Mouse (Mus musculus): ENCODE results near the gene Ahcyl1. TPM values are rescaled to one million over a fixed set of nuclear protein-coding genes. Genes with fewer than 3 reads are reported as not detected.
"Not testable (repeated sequence)": the region's sequence is repeated elsewhere in the genome, so short reads cannot be mapped to it uniquely, and the experiment has no call there.

The Ahcyl1 gene
- total RNA-seq, 2 experiments from 2014 or later = 305 to 328 TPM

DNA sequence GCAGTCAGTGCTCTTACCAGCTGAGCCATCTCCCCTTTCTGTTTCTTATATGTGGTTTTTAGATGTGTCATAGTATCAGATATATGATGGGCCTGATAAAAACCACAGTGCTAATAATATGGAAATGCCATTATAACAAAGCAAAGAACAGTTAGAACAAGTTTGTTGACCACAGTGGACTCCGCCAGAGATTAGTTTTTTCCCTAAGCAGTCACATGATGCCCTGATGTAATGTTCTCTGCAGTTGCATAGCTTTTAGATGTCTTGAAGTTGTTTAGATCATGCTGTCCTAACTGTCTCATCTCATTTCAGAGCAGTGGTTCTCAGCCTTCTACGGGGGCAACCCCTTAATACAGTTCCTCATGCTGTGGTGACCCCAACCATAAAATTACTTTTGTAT is 40.2 kb downstream of the Ahcyl1 start:
- no peak for DNase-seq (ENCODE audit: low spot score in 2 of 2)

DNA sequence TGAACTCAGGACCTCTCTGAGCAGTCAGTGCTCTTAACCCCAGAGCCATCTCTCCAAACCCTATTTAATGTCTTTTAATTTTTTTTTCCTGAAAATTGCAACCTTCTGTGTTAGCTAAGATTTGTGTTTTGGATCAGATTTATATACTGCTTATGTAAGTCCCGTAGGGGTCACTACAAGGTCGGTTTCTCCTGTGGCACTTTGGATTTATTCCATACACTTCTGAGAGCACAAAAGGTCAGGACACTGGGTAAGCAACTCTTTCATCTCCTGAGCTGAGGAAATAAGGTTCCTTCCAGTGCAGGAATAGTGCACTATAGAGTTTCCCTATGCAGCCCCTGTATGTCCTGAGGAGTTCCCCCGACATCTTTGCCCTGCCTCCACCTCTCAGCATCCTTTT is 40.9 kb downstream of the Ahcyl1 start:
- DNase-seq (ENCODE audit: low spot score in 2 of 2) = no peak

DNA sequence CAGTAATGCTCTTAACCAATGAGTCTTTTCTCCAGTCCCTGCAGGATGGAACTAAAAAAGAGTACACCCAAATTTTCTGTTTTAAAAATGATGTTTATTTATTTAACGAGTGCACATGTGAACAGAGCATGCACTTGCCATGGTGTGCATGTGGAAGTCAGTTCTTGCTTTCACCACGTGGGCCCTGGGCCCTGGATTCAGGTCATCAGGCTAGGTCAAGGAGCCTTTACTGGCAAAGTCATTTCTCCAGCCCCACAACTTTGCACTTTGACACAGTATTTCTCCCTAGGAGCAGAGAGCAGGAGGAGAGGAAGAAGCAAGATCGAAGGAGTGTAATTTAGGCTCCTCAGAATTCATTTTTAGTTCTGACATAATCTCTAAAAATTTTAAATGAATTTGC is 41.5 kb downstream of the Ahcyl1 start:
- no peak for DNase-seq (ENCODE audit: low spot score in 2 of 2)

DNA sequence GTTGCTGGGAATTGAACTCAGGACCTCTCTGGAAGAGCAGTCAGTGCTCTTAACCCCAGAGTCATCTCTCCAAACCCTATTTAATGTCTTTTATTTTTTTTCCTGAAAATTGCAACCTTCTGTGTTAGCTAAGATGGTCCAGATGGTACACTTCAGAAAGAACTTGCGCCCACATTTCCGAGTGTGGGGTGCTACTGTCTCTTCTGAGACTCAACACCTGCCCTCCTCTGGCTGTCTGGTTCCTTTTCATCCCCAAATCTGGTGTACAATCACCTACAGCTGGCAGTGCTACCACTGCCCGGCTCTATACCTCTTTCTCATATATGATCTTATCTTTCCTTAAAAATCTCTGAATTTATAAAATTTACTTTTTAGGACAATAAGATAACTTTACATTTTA is 43.4 kb downstream of the Ahcyl1 start:
- no peak for DNase-seq (ENCODE audit: low spot score in 2 of 2)

DNA sequence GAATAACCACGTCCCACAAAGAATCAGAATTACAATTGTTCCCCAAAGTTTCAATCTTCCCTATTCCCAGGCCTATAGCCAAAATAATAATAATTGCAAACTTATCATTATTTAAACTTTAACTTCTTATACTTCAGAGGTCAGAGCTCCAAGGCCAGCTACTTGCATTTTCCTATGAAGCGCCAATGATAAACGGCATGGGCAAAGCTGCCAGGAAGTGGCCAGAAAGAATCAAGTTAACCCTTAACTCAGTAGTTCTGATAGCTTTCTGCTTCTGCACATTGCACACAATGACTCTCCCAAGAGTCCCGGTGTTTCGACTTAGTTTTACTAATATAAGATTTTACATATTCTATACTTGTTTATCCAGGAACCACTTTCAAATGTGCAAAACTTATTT is 46.1 kb downstream of the Ahcyl1 start:
- DNase-seq (ENCODE audit: low spot score in 2 of 2) = not testable (repeated sequence)

DNA sequence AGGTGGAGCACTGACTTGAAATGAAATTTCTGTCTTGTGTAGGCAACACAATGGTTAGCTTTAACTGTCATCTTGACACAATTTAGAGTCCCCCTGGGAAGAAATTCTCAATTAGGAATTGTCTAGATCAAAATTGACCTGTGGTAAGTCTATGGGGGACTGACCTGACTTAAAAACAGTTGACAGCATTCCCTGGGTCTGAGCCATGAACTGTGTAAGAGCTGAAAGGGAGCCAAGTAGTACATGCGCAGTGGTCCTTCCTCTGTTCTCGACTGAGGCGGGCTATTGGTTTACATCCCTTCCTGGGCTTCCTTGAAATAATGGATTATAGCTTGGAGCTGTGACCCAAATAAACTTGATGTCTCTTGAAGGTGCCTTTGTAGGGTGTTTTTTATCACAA is 49.4 kb downstream of the Ahcyl1 start:
- no peak for DNase-seq (ENCODE audit: low spot score in 2 of 2)

DNA sequence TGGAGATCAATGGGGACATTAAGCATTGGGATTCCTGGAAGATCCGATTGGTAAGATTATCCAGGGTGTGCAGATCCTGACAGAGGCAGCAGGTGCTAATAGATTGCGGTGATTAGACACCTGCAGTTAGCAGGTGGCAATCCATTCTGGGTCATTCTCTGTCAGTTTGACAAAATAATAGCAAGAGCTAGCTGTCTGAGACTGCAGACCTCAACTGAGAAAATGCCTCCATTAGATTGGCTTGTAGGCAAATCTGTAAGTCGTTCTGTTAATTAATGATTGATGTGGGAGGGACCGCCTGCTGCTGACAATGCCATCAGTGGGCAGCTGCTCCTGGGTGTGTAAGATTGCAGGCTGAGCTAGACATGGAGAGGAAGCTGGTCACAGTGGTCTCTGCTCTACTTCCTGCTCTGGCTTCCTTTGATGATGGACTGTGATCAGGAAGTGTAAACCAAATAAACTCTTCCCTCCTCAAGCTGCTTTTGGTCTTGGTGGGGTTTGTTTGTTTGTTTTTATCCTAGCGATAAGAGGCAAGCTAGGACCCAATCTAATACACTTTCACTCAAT is 58.7 kb downstream of the Ahcyl1 start:
- no peak for DNase-seq (ENCODE audit: low spot score in 2 of 2)

DNA sequence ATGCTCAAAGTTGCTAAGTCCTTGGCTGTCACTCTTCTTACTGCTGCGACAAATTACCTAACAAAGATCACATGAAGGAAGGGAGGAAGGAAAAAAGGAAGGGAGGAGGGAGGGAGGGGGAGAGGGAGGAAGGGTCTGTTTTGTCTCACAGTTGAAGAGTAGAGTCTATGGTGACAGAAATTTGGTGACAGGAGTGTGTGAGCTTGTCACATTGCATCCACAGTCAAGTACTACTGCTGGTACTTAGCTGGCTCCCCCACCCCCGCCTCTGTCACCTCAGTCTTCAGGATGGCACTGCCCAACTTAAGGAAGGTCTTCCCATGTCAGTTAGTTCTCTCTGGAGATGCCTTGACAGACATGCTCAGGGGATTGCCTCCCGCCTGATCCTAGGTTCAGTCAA is 60.1 kb downstream of the Ahcyl1 start:
- no peak for DNase-seq (ENCODE audit: low spot score in 2 of 2)

DNA sequence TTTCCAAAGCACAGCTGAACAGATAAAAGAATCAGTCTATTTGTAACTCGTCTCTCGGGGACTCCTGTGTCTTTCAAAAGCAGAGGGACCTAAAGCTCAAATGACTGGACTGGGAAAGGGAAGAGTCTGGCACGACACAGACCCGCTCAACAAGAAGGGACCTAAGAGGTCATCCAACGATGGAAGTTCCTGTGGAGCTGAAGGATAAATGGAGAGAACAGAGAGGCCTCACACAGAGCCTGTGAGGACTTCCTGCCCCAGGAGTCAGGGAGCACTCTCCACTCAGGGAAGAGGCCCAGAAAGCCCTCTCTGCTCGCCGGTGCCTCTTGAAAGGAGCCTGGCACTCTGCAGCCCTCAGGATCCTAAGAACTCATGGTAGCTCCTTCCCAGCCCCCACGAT is 60.5 kb downstream of the Ahcyl1 start:
- DNase-seq (ENCODE audit: low spot score in 2 of 2) = no peak

DNA sequence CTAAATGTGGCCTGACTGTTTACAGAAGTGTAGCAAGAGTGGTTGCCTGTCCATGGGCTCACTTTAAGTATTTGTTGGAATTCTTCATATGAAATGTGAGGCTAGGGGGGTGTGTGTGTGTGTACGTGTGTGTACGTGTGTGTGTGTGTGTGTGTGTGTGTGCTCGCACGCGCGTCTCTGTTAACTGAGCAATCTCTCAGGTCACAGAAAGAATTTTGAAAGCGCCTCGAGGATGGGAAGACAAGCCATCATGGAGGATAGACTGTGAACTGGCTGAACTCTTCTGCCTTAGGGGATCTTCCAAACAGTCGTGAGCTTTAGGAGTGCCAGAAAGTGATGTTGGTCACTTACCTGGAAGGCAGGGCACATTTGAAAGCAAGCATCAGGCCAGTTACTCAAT is 62.5 kb downstream of the Ahcyl1 start:
- DNase-seq (ENCODE audit: low spot score in 2 of 2) = no peak

DNA sequence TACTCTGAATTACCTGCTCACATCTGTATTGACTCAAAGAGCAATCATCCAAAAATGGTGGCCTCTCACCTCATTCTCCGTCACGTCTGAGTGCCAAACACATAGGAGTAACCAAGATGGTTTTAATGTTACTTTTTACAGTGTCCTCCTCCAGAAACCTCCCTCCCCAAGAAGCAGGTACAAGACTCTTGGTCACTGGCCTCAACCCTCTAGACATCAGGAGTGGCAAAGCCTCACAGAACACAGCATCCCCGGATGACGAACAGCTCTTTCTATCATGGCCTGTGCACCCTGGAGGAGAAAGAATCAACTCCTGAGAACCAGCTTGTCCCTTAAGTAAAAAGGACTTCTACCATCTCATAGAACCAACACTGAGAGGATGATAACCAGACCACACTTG is 63.6 kb downstream of the Ahcyl1 start:
- peak in 1 of 2 experiments; percentile 0 for DNase-seq (ENCODE audit: low spot score in 2 of 2)

DNA sequence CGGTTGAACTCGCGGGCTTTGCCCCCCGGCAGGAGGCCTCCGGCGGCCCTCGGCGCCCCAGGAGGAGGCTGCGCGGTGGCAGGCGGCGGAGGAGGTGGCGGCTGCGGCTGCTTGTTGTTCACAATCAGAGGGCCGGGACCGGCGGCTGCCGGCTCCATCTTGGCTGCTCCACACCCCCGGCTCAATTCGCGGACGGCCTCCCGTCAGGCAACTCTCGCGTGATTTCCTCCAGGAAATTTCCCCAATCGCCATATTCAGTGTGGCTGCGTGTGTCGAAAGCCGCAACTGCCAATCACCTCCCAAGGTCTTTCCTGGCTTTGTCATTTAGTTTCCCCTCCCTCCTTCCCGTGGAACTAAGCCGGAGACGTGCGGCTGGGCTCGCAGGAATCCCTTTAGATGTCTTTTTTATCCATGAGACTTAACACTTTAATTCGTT is 64.8 kb downstream of the Ahcyl1 start, which contains the start of gene Strip1:
Gene Strip1 (minus strand): TSS at position 172 of the 436 bp plus-strand sequence.
- DNase-seq (ENCODE audit: low spot score in 2 of 2) = peak; percentile 92 to 94

DNA sequence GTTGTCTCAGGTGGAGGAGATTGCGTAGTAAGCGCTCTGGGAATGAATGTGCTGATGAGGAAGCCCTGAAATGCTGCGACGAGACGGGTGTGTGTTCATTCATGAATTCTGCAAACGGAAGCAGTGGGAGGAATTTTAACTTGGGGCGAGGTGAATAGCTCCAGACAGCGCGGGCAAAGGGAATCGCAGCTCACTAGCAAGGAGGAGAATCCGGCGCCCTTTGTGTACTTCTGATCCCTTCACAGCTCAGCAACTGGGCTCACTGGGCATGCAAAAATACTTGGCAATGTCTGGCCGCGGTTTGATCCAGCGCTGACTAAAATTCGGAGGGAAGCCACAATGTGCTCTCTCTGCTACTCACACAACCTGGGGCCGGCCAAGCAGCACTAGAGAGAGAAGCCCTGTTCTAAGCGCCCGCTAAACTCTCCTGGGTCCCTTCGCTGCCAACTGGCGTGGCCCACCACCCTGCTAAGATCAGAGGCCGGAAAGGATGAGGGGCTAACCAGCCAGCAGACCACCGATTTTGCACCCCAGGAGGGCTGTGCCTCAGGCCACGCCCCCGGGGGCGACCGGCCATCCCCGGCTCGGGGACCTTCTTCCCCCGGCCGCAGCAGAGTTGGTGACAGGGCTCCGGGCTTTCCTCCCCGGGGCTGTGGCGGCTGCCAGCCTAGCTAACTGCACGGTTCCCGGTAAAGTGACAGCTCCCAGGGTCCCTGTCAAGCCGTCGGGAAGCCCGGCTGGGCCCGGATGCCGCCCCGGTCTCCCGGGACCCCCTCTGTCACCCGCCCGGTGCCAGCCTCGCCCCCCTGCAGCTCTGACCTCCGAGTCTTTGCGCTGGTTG is 65.5 kb downstream of the Ahcyl1 start, which contains the start of gene Gm10961:
Gene Gm10961 (plus strand): TSS at position 641 of the 841 bp plus-strand sequence.
- DNase-seq (ENCODE audit: low spot score in 2 of 2) = peak; percentile 36 to 62

DNA sequence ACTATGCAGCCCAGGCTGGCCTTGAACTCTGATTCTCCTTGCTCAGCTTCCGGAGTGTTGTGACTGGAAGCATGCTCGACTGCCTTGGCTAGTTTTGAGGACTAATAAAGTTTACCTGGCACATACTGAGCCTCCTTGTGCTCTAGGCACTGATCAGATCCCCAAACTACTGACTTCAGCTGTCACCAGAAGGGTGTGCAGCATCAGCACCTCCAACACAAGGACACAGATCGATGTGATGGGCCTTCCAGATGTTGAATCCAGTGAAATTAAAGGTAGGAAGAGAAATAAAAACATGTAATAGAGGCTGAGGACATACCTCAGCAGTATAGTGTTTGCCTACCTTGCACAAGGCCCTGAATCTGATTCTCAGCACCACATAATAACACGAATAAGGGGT is 66.9 kb downstream of the Ahcyl1 start:
- DNase-seq (ENCODE audit: low spot score in 2 of 2) = no peak

DNA sequence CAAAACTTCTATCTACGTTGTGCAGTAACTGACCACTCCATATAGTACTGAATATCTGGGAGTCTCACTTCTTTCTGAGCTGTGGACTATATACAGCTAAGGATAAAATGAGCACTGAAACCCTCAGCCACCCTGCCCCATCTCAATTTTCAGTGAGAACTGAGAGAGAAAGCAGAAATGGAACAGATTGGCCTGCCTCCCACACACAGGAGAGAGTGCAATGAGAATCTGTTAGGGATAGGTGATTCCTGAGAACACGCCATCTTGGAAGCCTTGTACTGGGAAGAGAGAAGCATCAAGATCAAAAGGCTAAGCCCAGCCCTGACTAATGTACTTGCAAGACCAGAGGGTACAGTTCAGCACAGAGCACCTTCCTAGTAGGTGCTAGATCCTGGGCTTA is 67.8 kb downstream of the Ahcyl1 start:
- DNase-seq (ENCODE audit: low spot score in 2 of 2) = peak in 1 of 2 experiments; percentile 45

DNA sequence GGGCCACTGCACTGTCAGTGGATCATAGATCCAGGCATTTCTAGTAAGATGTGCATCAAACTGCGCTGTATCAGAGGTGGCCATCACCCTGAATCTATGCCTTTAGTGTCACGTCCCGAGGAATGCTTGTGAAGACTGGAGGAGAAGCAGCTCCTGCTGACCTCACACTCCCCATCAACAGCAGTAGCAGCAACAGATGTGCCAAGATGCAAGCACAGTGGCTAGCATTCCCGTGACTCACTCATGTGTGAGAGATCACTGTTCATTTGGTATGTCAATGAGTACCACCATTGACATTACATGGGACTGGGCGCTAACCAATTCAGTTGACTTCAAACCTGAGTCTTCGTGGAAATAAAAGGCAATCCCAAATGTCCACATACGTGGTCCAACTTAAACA is 68.7 kb downstream of the Ahcyl1 start:
- no peak for DNase-seq (ENCODE audit: low spot score in 2 of 2)

DNA sequence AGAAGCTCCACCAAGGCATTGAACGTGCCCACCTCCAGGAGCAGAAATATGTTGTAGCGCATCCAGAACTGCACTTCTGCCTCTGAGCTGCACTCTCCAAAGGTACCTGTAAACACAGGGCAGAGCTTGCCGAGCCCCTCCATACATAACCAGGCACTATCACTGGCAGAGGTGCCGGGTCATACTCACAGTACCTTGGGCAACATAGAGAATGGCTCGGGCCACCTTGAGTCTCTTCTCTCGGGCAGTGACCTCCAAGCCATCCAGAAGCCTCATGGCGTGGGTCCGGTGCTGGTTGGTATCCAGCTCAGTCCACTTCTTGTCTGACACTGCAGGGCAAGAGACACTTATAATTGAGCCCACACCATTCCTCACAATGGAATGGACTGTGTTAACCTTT is 69.6 kb downstream of the Ahcyl1 start:
- DNase-seq (ENCODE audit: low spot score in 2 of 2) = no peak

DNA sequence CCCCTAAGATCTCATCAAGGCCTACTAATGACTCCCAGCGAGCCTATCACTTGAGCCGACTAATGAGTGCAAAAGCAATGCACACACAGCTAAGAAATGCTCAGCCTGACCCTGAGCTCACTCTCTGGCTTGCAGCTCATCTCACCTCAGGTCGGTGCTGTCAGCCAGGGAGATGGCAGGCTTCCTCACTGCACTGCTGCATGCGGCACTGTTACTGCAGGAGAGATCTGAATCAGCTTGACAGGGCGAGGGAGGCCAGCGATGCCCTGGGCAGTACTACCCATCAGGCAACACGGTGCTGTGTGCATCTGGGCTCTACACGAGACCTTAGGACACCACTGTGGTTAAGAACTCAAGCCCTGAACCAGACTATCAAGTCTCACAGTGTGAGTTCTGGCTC is 70.8 kb downstream of the Ahcyl1 start:
- DNase-seq (ENCODE audit: low spot score in 2 of 2) = no peak

DNA sequence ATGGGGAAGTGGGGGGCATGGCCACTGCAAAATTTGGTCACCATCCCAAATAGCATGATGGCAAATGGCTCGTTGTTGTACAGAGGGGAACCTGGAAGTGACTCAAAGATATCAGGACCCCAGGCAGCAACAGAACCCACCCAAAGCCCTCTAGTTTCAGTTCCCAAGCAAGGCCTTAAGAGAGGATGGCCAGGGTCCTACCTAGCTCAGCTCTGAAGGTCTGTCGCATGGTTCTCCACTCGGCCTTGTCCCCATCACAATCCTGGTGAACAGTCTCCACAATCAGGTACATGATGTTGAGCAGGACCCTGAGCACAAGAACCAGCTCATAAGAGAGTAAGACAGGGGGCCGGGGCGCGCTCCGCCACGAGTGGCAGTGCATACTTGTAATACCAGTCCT is 71.9 kb downstream of the Ahcyl1 start:
- no peak for DNase-seq (ENCODE audit: low spot score in 2 of 2)

DNA sequence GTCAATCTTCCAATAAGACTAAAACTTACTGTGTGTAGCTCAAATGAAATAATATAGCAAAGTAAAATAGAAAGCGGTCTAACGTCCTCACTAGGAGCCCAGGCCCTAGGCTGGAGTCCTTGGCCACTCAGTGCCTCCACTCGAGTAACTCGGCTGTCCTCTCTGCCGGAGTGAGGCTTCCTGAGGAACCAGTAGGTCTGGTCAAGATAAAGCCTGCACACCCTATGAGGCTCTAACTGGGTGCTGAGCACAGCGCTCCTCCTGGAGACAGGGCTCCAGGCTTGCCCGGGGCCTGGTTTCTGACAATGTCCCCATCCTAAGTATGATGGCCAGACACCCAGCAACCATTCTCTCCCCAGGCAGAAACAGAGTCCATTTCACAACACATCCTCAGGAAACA is 73.8 kb downstream of the Ahcyl1 start:
- DNase-seq (ENCODE audit: low spot score in 2 of 2) = no peak

DNA sequence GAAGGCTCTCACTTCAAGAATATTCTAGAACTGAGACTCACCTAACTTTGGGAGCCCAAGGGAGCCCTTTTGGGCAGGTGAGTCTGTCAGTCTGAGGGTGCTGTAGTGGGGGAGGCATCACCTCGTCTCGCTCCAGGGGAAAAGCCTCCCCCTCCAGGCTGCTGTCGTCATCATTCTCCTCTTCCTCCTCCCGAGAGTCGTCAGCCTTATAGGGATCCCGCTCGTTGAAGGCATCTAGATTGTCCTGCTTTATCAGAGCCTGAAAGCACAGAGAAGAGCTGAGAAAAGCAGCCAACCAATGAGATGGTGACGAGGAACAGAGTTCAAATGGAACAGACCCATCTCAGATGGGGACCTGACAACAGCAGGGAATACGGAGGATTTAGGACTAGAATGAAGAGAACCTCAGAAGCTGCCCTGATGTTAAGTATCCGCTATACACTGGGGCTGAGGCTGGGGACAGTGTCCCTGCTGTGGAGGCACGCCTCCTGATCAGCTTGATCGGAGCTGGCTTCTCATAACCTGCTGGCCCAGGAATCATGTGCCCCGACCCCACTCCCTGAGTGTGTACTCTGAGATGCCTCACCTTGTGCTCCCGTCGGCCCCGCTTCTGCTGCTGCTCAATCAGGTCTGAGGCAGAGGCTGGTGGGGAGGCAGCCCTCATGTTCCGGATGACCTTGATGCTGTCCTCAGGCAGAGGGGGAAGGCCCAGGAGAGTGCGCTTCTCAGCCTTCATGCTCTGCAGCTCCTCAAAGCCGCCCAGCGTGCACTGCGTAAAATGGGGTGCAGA is 74.9 kb downstream of the Ahcyl1 start:
- DNase-seq (ENCODE audit: low spot score in 2 of 2) = no peak

DNA sequence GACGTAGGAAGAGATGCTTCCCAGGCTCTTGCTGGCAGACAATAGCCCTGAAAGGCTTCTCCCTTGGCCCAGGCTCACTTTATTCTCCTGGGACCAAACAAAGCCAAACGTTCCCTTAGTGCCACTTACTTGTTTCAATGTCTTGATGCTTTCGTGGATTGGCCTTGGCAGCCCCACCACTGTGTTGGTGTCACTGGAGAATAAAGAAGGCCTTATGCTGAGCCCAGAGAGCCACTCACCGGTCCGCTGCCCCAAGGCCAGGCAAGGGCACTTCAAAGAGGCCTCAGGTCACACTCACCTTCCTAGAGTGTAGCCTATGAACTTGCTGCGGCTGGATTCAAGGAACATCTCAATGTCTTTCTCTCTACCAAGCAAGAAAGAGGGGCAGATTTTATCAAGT is 76.4 kb downstream of the Ahcyl1 start:
- DNase-seq (ENCODE audit: low spot score in 2 of 2) = no peak

Data from left cerebral cortex, adult 18-20 months (tissue).